Mouse (Mus musculus) c-Kit-positive CD71-negative TER-119-negative erythroid progenitor cells, embryonic 14.5 days (primary cell): ENCODE data around the gene Gcn1l1.

Experiments
- DNase-seq: peaks from one replicate; pipeline ENCODE4 v3.0.0-alpha.2; 2013; ENCODE audit warnings: low read depth

The Gcn1l1 gene

DNA sequence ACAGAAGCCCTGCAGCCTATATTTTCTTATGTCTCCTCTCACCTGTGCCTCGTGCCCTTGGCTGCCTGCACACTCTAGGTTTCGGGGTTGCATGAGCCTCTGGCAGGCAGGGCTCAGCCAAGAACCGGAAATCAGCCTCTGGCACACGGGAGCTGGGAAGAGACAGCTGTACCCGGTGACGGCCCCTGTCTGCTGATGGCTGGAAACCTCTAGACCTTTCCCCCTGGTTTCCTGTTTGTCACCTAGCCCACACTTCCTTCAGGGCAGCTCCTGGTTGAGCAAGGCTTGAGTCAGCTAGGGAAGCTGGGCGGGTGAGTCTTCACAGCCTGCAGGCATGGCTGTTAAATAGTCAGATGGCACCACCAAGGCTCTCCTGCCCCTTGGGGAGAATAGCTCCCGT, 30.2 kb upstream of the Gcn1l1 start:
- DNase-seq = no peak

DNA sequence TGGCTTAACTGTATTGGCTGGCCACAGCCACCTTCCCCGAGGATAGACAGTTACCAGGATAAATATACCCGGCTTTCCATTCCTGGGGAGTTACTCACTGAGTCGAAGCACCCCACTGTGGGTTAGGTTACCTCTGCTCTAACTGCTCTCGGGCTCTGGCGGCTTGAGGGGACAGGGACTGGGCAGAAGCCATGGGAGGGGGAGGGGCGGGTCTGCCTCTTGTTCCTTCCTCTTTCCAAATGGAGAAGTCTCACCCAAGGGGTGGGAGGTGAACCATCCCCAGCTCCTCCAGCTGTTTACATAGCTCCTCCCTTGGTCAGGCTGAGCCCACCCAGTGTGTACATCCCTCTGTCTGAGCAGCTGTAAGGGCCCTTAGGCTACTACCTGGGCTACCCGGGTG, 29.4 kb upstream of the Gcn1l1 start:
- DNase-seq = no peak

DNA sequence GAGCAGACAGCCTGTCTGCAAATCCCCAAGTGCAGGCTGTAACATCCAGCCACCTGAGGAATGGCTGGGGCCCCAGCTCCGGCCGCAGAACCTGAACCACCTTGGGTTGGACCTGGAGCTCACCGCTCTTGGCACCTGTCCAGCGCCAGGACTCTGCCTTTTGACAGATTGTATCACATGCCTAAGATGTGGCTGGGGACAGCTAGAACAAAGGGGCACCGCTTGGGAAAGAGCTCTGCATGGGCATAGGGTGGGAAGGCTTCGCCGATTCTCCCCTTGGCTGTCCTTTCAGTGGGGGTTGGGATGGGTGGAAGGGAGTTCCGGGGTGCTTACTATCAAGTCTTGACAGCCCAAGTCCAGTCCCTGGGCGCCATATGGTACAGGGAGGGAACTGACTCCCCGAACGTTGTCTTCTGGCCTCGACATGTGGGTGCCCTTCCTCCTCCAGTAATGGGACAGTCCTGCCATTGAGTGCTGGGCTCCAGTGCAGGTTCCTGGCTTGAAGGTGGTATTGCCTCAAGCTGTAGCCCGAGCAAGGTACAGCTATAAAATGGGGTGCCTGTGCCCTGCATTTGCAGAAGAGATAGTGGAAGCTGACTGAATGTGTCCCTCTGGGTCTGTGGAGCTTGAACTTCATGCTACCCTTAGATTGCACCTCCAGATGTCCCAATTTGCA, 26.9 kb upstream of the Gcn1l1 start:
- no peak for DNase-seq

DNA sequence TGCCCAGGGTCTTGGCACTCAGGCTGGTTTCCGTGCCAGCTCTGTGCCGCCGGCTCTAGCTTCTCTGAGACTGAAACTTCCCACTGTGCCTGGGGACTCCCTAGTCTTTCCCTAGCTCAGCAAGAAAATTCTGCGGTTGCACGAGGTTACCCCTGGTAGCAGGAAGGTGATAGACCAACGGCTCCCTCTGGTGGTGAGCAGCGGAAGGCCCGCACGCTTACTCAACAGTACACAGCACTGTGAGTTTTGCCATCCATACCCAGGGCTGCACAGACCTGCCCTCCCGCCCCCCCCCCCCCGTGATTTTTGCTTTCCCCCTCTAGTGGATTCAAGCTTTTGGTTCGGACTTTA, 26.4 kb upstream of the Gcn1l1 start:
- peak; percentile 82 for DNase-seq

DNA sequence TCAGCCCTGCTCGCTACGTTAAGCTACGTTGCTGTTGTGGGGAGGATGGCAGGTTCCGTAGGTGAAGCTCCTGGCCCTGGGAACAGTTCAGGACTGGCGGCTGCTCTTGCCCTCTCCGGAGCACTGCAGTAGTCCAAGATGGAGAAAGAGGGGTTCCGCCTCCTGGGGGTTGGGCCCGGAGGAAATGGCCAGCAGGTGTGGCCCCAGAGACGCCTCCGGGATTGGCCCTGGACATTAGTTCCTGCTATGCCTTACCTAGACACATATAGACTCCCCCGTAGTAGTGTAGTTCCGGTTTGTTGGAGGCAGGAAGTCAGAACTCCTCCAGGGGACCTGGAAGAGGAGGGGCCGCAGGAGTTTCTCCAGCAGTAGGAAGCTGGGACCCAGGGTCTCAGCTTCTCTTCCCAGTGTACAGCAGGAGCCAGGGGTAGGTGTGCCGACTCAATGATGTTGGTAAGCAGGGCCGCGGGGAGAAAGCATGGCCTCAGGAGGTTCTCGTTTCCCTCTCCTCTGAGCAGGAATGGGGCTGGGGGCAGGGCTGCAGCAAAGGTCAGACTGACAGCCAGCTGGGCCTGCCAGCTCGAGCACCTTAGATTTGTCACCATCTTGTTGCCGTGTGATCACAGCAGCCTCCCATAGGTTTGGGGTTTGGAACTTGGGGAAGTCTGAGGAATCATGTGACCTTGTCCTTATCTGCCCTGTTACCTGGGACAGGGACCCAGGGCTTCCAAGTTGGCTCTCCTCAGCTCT, 22.2 kb upstream of the Gcn1l1 start:
- no peak for DNase-seq

DNA sequence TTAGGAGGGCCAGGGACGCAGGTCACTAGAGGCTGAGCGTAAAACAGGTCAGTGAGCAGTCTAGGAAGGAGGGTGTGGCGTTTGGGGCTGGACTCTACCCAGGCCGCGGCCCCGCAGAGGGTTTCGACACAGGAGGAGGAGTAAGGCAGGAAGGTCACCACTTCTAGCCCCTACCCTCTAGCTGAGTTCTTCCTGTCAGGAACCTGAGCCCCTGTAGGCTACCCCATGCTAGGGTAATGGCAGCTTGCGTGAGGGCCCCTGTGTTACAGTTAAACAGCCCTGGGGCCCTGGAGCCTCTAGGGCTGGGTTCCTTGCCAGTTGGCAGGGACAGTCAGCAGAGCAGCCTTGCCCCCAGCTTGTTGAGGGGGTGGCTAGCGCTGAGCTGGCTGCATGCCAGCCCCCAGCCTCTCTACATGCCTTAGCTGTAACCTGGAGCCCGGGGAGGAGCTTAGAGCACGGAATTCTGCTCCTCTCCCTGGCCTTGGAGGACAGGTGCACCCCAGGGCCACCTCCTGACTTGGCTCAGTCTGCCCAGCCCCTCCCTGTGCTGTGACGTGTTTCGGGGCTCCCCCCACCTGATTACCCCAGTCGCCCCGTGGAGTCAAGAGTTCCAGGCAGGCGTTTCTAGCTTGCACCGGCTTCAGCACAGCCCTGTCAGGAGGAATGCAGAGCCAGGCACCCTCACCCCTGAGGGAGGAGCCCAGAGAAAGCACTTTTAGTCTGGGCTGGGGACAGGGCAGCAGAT, 21.4 kb upstream of the Gcn1l1 start:
- no peak for DNase-seq

DNA sequence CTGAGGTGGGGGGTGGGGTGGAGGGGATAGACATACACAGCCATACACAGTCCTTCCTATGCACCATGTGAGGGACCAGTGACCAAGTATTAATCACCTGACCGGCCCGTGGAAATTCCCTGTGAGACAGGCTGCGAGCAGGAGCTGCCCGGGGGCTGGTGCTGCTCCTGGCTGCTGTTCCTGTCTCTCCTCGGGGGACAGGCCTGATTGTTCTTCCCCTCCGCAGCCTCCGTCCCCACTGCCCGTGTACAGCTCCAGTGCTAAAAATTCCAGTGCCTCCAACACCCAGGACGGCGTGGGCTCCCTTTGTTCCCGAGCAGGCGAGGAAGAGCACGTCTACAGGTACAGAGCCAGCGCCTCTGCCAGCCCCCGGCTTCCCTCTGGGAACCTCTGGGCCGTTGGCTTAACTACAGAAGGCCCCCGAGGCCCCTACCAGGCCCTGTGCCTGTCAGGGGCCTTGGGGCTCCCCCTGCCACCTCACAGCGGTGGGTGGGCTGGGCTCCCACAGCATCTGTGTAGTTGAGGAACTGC, 20.3 kb upstream of the Gcn1l1 start:
- no peak for DNase-seq

DNA sequence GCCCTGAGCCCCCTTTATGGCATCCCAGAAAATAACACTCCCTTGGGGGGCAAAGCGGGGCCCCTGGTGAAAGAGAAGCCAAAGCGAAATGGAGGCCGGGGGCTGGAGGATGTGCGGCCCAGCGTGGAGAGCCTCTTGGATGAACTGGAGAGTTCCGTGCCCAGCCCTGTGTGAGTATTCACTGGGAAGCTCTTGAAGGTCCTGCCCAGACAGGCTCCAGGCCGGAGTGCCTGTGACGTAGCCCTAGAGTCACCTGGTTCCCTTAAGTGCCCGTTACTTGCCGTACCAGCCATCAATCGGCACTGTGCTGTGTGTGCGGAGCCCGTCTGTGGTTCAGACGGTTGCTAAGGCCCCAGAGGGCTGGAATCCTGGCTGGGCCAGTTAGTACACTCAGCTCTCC, 19.4 kb upstream of the Gcn1l1 start:
- DNase-seq = no peak

DNA sequence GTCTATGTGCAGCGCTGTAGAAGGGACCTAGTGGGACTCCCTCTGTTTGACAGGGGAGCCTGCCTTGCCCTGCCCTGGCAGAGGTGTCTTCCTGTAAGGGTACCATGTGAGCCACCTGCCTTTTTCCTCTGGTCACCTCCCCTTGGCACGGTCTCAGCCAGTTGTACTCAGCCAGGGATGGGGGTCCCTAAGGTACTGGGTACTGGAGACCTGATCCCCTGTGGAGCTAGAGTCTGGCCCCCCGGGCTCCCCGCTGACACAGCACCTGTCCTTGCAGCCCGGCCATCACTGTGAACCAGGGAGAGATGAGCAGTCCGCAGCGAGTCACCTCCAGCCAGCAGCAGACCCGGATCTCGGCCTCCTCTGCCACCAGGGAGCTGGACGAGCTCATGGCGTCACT, 18.5 kb upstream of the Gcn1l1 start:
- DNase-seq = no peak

DNA sequence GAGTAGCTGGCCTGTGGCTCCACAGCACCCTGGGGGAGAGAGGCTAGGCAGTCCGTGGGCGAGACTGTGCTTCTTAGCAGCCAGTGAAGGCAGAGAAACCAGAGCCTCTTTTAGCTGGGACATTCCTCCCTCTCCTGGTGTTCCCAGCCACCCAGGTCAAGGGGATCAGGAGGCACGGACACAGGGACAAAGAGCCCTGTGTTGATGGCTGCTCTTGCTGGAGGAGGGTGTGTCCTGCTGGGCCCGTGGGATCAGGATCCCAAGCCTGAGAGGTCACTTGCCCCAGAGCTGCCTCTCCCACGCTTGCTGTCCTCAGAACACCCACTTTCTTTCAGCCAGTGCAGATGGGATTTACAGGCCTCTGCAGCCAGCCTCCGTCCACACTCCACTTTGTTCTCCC, 18.0 kb upstream of the Gcn1l1 start:
- no peak for DNase-seq

DNA sequence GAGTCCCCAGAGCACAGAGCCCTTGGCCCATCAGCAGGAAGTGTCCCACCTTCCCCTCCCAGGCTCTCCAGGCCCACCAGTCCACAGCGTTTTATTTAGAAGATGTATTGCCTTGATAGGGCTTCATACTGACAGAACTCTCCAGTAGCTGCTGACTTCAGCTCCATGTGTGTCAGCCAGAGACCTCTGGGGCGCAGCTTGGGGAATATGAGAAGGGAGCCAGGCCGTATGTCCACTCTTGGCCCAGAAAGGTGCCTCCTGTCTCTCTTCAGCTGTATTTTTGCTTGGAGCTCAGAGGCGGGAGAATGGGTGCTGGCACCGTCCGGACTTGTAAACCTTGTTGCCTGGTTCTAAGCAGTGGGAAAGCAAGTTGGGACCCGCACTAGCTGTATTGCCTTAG, 17.6 kb upstream of the Gcn1l1 start:
- no peak for DNase-seq

DNA sequence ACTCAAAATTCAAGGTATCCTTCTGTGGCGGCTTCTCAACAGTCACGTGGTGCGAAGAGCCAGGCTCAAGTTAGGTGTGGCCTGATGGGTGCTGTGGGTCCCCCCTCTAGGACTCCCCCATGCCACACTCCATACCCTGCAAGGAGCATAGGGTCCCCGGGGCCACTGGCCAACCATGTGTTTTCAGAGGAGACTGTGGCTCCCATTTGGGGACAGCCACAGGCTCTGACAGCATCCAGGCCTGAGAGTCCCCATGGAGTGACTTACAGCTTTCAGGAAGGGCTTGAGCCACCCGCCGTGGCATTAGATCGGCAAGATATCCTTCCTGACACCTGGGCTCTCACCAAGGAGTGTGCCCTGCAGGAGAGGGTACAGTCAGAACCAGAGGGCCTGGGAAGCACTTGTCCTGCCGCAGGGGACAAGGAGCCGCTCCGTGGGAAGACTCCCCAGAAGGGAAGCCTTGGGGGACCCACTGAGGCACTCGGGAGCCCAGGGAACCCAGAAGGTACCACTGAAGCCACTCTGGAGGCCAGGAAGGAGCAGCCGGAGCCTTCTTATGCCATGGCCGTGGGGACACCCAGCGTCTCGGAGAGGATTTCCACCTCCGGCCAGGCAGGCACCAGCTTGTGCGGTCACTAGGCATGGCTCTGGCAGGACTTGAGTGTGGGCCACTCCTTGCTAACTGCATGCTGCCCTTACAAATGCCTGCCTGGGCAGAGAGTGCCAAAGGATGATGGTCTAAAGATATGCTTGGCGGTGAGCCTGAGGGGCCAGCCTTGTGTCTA, 16.4 kb upstream of the Gcn1l1 start:
- no peak for DNase-seq

DNA sequence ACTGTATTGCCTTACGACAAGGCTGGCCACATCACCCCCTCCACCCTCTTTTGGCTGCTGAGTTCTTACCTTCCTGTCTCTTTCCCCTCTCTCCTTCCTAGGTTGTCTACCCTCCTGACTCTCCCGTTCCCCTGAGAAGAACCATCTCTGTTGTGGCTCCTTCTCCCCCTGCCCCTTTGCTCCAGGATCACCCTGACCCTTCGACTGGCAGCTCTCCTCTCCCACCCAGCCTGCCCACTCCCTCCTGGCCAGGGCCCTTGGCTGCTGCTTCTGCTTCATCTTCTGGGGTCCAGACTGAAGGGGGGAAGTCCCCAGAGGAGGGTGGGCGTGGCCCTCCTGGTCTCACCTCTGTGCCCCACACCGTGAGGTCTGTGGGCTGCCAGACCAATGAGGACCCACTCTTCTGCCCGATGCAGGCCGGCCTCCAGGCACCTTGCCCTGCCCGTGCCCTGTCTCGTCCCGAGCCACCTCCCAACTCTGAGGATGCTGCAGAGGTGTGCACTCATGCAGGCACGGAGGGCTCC, 14.5 kb upstream of the Gcn1l1 start:
- no peak for DNase-seq

DNA sequence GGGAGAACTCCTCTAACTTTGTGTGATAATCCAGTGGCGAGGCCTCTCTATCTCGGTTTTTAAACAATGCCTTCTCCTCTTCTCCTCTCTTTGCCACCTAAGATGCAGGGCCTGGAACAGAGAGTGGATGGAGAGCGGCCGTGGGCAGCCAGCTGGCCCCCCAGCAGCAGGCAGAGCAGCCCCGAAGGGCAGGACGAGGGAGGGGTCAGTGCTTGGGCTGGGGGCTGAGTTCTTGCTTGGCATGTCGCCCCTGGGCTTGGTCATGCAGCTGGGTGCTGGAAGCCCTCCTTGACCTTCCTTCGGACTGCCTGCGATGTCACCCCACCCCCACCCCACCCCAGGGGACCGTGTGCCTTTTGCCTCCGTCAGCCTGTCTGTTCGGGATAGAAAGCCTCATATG, 13.7 kb upstream of the Gcn1l1 start:
- DNase-seq = no peak

DNA sequence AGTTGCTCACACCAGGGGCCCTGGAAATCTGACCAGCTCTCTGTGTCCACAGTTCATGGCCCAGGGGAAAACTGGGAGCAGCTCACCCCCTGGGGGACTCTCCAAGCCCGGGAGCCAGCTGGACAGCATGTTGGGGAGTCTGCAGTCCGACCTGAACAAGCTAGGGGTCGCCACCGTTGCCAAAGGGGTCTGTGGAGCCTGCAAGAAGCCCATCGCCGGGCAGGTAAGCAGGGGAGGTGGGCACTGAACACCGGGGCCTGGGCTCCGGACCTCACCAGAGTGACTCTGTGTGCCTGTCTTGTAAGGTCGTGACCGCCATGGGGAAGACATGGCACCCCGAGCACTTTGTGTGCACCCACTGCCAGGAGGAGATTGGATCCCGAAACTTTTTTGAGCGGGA, 13.3 kb upstream of the Gcn1l1 start:
- no peak for DNase-seq

DNA sequence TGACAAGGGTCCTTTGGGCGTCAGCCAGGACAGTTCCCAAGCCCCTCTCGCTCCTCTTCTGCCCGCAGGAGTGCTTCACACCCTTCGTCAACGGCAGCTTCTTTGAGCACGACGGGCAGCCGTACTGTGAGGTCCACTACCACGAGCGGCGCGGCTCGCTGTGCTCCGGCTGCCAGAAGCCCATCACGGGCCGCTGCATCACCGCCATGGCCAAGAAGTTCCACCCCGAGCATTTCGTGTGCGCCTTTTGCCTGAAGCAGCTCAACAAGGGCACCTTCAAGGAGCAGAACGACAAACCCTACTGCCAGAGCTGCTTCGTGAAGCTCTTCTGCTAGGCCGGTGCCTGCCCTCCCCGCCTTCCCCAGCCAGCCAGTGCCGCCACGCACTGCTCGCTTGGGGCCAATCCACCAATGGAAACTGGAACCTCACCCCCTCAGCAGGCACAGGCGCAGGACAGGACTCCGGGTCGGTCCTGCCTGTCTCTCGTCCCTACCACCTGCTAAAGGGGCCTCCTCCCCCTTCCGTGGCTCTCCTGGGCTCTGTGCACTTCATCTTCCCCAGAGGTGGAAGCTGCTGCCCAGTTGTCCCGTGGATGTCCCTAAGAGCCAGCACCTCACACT, 11.1 kb upstream of the Gcn1l1 start:
- DNase-seq = no peak

DNA sequence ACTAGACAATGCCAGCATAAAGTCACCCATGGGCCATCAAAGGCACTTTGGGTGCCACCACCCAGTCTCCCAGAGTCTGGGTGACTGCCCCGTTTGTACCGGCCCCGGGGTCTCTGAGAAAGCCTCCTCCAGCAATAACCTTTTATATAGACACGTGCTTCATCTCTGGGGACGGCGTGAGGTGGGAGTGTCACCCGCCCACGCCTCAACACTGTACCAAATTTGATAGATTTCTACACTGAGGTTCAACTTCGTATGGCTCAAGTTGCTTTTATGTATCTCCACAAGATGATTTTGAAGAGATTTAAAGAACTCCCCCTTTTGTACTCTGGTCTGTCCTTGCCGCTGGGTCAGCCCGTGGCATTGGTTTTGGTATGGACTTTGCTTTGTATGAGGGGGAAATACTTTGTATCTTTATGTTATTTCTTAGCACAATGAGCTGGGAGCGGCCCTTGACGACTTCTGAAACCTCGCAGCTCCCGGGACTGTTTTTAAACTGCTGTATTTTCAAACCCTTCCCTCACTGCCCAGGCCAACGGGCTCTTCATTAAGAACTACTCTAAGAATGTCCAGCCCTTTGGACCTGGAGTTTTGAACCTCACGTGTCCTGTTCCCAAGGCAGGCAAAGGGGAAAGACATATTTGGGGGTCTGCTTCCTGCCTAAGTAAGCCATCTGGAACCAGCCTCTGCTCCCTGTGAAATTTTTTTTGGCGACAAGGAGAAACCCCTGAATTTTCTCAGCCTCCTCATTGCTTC, 10.3 kb upstream of the Gcn1l1 start:
- no peak for DNase-seq

DNA sequence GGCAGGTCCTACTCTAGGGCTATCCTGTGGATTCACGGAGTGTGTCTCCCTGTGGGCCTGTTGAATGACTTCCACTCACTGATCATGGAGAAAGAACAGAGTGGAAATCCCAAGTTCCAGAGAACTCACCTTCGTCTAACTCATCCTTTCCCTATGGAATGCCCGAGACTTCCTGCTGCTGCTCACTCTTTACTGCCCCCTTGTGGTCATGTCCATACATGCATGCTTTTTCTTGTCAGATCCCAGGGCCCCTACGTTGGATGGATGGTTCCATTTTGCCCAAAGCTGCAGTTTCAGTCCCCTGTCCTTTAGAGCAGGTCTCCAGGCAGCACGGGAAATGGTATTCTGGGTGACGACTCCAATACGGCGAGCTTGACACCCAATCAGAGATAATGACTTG, 8.8 kb upstream of the Gcn1l1 start:
- no peak for DNase-seq

DNA sequence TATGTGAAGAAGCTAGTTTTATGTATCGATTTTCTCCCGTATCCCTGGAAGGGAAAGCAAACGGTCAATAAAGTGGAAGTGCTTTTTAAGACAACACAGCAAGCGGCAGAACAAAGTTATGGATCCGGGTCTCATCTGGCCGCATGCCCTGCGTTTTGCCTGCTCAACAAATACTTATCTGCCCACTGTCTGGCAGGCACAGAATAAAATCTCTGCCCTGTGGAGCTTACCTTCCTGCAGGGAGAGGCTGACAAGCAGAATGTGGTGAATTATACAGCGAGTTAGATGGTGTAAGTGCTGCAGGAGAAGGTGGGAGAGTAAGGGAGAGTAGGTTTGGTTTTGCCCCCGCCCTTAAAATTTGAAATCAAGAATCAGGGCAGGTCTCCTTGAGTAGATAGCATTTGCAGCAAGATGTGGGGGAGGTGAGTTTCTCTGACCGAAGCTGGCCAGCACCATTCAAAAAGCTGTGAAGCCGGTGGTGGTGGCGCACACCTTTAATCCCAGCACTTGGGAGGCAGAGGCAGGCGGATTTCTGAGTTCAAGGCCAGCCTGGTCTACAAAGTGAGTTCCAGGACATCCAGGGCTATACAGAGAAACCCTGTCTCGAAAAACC, 6.8 kb upstream of the Gcn1l1 start:
- DNase-seq = no peak
